Mouse (Mus musculus): Measurements from ENCODE around the gene Shq1.

- TF ChIP-seq POLR2A (IDR thresholded peaks at IDR 0.05; ENCODE audit: borderline replicate concordance, extremely low read depth, insufficient read depth, insufficient read length, poor library complexity, severe bottlenecking) (no peak), CTCF (IDR thresholded peaks at IDR 0.05; ENCODE audit: borderline replicate concordance, extremely low read depth, insufficient read depth, insufficient read length) (no peak)
Observed at GRCm38 (mm10) chr6:100644631-100645030, 26.3 kb downstream of the Shq1 start.
